Mouse (Mus musculus) CH12F3 (cell line): Measurements from ENCODE around the gene Ank2.

Experiments
- in situ Hi-C: fragments of 300-500 bp; cut with MboI; formaldehyde crosslinking; loops from 2 replicates; pipeline ENCODE4 v1.14.3; 2020; ENCODE audit warnings: low sequenced_read_pairs

The Ank2 gene

GRCm38 (mm10) chr3:127363512-127363911, 135.6 kb downstream of the Ank2 start:
- in situ Hi-C loops, result no loop called here

DNA sequence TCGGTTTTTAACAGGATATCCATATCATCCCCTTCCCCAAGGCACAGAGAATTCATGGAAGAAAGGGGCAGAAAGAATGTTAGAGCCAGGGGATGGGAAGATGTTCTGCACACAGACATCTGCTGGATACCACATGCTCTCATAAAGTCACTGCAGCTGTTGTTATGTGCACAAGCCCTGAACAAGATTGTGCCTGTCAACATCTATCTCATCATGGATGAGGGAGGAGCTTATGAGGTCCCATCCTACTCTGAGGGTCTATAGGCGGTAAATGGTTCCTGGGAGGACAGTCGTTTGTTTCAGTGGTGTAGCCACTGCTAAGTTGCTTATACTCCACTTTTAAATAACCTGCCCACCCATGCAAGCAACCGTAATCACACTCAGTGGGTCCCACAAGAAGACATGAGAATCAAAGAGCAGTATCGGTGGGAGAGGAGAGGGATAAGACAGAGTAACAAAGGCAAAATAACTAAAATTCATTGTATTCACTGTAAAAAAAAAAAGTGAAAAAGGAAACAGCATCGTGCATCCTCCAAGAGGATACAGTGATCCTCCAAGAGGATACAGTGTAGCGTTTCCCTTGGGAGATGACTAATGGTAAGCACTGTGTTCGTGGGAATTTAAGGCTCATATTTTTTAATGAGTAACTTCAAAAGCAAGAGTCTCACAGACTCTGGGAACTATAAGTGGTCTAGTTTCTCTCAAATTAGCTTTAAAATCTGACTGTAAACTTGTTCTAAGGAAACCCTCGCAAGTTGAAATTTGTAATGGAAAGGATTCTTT, 136.3 kb downstream of the Ank2 start:
- in situ Hi-C loops, result no loop called here

DNA sequence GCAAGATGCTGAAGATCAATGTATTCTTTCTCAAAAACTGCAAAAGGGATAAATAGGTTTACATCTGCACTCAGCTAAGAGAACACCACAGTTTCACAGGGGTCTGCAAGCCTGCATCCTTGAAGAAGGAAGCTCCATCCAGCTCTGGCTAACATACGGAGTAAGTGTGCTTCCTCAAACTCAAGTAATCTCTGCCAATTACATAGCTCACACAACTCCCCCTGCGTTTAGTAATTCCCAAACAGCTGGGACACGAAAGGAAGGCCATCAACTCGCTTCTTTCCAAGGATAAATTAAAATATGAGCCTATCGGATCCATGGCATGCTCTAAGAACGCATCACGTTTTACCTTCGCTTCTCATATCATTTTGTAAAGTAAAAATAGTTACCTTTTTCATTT, 137.3 kb downstream of the Ank2 start:
- in situ Hi-C loops, result no loop called here

DNA sequence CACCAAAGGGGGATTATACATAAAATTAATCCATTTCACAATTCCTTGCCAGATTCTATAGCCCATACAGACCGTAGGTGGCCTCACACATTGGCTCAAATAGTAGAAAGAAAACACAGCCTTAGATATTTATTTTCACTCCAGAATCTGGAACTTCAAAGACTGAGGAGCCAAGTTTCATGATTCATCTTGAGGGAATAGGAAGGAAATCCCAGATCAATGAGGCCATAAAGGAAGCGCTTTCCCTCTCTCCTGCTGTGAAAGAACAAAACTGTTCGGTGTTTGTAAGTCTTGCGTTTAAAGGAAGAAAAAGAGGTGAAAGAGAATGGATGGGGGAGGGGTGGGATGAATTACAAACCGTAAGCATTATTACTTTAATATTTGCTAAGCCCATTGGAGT, 137.8 kb downstream of the Ank2 start:
- in situ Hi-C loops, result no loop called here

GRCm38 (mm10) chr3:127355252-127355651, 143.9 kb downstream of the Ank2 start:
- in situ Hi-C loops, result no loop called here

DNA sequence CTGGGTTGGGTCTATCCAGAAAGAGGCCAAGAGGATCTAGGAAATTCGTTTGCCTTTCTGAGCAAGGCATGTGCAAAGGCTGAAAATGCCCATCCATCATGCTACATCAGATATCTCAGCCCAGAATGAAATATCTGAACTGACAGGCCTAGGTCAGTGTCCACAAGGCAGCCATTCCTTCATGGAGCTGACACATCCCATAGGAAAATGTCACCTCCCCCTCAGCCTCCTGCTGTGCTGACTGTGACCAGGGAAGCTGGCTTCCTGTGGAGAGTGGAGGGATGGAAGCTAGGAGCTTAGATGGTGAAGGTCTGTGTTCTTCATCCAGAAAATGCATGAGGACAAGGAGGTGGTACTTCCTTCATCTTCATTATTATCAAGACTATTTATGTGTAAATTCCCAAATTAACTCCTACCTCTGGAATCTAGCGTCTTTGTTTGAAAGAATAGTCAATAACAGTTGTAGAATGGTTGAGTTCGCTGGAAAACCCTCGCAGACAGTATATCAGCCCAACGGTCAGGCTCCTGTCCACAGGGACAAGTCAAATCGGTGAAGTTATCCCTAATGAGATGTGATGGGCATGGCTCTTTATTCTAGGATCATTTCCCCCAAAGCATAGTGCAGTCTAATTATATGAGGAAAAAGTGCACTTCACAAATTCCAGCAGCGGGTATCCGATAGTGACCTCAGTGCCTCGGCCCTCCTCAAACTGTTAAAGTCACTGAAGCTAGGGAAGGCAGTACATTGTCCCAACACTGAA, 148.4 kb downstream of the Ank2 start:
- in situ Hi-C loops, result no loop called here

GRCm38 (mm10) chr3:127348926-127349325, 150.2 kb downstream of the Ank2 start:
- in situ Hi-C loops, result no loop called here

- in situ Hi-C loops, result no loop called here
These were observed 153.2 kb downstream of the Ank2 start for GRCm38 (mm10) chr3:127345860-127346459.

DNA sequence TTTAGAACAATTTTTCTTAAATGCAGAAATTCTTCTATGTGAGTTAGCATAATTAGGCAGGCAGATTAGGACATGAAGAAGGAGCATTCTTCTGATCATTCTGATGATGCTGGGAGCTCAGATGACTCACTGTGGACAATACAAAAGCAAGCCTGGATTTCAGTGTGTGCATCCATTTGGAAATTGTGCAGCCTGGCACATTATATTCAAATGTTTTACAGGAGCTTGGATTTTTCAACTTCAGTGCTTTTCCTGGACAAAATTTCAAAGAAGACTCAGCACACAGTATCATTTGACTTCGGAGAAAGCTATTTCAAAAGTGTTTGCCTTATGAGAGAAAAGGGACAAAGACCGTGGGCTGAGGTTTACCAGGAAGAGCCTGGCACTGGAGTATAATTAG, 157.8 kb downstream of the Ank2 start:
- in situ Hi-C loops, result no loop called here

DNA sequence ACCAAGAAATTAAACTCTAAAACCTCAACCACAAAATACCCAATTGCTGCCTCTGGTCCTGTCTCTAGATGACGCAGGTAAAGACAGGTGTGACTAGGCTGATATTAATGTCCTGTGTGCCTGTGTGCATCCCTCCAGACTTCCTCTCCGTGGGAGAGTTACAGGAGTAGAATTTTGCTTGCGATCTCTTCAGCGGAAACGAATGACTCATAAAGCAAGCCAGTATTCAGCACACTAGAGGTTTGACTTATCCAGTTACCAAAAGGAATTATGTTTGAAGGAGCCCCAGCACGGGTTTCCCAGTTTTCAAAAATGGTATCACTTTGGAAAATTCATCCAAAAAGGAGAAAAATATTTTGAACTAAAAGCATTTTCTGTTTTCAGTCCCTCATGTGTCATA, 164.3 kb downstream of the Ank2 start:
- in situ Hi-C loops, result loop anchor here (10.0 kb wide), 1 partner anchor 210 kb away; no protein-coding TSS in a partner anchor

DNA sequence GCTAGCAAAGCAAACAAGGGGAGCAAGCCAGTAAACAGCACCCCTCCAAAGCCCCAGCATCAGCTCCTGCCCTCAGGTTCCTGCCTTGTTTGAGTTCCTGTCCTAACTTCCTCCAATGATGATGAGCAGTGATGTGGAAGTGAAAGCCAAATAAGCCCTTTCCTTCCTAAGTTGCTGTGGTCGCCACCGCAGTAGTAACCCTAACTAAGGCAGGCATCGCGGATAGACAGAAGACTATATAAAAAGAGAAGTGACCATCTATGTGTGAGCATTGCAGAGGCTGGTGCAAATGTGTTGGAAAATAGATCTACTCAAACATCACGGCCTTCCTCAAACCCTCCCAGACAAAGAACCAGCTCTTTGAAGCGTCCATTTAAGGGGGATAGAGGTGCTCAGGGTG, 167.6 kb downstream of the Ank2 start:
- in situ Hi-C loops, result loop anchor here (10.0 kb wide), 1 partner anchor 213 kb away; no protein-coding TSS in a partner anchor

DNA sequence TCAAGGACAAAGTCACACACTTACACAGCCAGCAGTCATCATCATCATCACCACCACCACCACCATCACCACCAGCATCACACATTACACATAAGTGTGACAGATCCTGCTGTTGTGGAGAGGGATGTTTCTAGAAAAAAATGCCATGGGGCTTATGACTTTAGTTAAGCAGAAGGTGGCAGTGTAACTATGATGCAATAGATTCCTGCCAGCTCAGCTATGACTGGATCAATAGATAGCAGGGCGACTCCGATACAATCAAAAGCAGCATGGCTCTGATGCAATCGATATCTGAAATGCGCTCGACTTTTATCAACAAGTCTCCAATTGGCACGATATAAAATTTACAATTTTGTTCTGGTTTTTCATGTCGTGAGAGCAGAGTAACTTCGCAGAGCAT, 172.8 kb downstream of the Ank2 start:
- in situ Hi-C loops, result loop anchor here (10.0 kb wide), 1 partner anchor 128 kb away; no protein-coding TSS in a partner anchor

GRCm38 (mm10) chr3:127322870-127323269, 176.3 kb downstream of the Ank2 start:
- in situ Hi-C loops, result loop anchor here (10.0 kb wide), 1 partner anchor 132 kb away; no protein-coding TSS in a partner anchor

- in situ Hi-C loops, result loop anchor here (10.0 kb wide), 1 partner anchor 133 kb away; no protein-coding TSS in a partner anchor
These were observed 177.5 kb downstream of the Ank2 start for GRCm38 (mm10) chr3:127321645-127322044.

DNA sequence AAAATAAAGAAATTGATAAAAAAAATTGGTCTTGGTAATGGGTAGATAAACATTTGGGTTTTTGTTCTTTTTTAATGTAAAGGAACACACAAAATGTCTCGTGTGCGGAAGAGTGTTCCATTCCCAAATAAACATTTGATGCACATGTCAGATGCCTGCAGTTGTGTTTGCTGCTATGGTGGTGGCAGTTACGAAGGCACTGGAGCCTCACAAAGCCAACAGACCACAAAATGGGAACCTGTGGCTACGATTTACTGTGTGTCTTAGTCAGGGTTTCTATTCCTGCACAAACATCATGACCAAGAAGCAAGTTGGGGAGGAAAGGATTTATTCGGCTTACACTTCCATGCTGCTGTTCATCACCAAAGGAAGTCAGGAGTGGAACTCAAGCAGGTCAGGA, 178.1 kb downstream of the Ank2 start:
- in situ Hi-C loops, result loop anchor here (10.0 kb wide), 1 partner anchor 134 kb away; no protein-coding TSS in a partner anchor

- in situ Hi-C loops, result loop anchor here (10.0 kb wide), 1 partner anchor 134 kb away; no protein-coding TSS in a partner anchor
These were observed 178.8 kb downstream of the Ank2 start for GRCm38 (mm10) chr3:127320311-127320710.

GRCm38 (mm10) chr3:127317641-127318040, 181.5 kb downstream of the Ank2 start:
- in situ Hi-C loops, result no loop called here

DNA sequence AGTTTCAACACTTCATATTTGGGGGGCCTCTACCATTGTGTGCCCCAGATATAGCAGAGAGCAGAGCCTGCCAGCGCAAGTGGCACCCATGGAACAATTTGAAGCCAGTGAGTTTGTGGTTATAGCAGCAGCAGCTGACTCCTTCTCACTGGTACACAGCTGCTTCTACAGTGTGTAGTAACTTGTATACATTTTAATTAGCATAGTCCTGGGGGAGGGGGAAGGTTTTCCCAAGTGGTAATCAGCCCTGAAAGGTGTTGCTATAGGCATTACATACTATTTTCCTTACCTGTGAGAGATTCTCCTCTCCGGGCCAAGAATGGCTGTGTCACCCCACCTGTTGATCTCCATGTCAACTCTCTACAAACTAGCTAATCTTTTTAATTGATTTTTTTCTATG, 182.4 kb downstream of the Ank2 start:
- in situ Hi-C loops, result no loop called here

DNA sequence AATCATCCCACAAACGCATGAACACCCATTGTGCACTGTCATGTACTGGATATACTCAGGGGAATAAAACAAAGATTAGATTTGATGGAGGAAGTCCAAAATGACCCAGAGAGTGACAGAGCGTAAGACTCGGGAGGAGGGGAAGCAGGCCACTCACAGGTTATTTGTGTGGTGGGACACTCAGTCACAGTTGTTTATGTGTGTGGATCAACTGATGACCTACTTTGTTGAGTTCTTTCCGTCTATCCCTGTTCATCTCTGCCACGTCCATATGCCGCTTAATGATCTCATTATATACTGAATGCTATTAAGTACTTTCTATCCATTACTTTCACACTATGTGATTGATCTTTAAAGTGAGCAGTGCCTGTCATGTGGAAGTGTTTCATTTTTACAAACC, 187.6 kb downstream of the Ank2 start:
- in situ Hi-C loops, result no loop called here

GRCm38 (mm10) chr3:127310079-127310478, 189.1 kb downstream of the Ank2 start:
- in situ Hi-C loops, result no loop called here

DNA sequence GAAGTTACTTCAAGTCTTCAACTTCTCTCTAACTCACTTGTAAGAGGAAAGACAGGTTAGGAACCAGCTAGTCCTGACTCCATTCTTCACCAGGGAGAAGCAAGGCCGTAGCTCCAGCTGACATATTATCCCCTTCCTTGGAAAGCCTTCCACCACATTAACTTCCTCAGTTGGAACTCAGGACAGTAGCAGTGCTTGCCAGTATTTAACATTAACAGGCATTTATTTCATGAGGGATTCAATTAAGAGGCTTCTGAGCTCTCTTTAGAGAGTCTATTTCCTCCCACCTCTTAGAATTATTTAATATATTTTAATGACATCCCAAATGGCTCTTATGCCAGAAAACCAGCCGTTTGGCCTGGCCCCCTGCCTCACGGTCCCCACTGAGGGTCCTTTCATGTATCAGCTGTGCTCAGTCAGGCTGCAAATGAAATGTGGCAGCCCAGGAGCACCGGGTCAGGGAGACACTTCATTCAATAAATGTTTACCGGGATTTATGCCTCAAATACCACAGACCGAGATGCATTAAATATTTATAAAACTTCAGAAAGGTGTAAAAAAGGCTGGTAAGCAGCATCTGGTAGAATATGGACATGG, 195.1 kb downstream of the Ank2 start:
- in situ Hi-C loops, result no loop called here
